Mouse (Mus musculus) erythroblast, embryonic 14.5 days (primary cell): ENCODE data around the gene Cdc20b.

ENCODE experiments used
- GATA1 ChIP-seq: IDR thresholded peaks from 2 replicates; pipeline ENCODE4 v1.6.1; 2012; ENCODE audit warnings: low read length, inconsistent platforms, mixed read lengths
- TAL1 ChIP-seq: IDR thresholded peaks from 3 replicates; pipeline ENCODE4 v1.6.1; 2012; ENCODE audit warnings: low read length, inconsistent platforms, mixed read lengths

GRCm38 (mm10) chr13:112987532-112987943 lies 47.4 kb upstream of the Cdc20b start, which contains the start of gene Ccno:
- TF ChIP-seq TAL1: no peak
- no peak for TF ChIP-seq GATA1
